Mouse (Mus musculus): ENCODE results near the gene Abca1. TPM values are rescaled to one million over a fixed set of nuclear protein-coding genes. Genes with fewer than 3 reads are reported as not detected.
A peak's percentile ranks its signal among the peaks of the same experiment; 100 is the strongest.

The Abca1 gene
- 8.3 and 8.7 TPM in 2 replicates for polyA plus RNA-seq (2015; fragmentation: Nextera tagmentation; extraction: Ambion mirVana)

GRCm38 (mm10) chr4:53159767-53160166 lies at the start of gene Abca1:
Abca1 (minus strand) TSS chr4:53159895.
- under 1% methylated on average over 37 of the region's 37 CpGs for WGBS
- ATAC-seq: peak; percentile 97

GRCm38 (mm10) chr4:53204482-53204881 lies 44.8 kb upstream of the Abca1 start:
- Histone ChIP-seq H3K4me1 (replicated peaks) (no peaks in the 10 kb centered on the region), H3K9me3 (no peaks in the 10 kb centered on the region), H3K27ac (no peak overlapping the region), H3K4me3 (replicated peaks) (no peak overlapping the region), H3K36me3 (no peaks in the 10 kb centered on the region), H3K9ac (replicated peaks) (no peak overlapping the region), H3K4me2 (replicated peaks) (no peak overlapping the region), H3K27me3 (no peaks in the 10 kb centered on the region)
- no peak for ATAC-seq
- 76% methylated on average over 7 of the region's 7 CpGs for WGBS

More at GRCm38 (mm10) chr4:53159767-53160166, at the start of gene Abca1:
- Histone ChIP-seq H3K9me3 (no peaks in the 10 kb centered on the region), H3K36me3 (no peaks in the 10 kb centered on the region), H3K27ac (peak within 1 kb of the TSS; percentile 57; the same call in 1 of the 2 replicates), H3K4me2 (replicated peaks) (peak within 1 kb of the TSS; percentile 91), H3K4me3 (replicated peaks) (peak within 1 kb of the TSS; percentile 57), H3K27me3 (peaks cover 13% of the 10 kb centered on the region; the same call in 1 of the 2 replicates), H3K4me1 (replicated peaks) (peaks cover 16% of the 10 kb centered on the region), H3K9ac (replicated peaks) (peak within 1 kb of the TSS; percentile 68)

DNA sequence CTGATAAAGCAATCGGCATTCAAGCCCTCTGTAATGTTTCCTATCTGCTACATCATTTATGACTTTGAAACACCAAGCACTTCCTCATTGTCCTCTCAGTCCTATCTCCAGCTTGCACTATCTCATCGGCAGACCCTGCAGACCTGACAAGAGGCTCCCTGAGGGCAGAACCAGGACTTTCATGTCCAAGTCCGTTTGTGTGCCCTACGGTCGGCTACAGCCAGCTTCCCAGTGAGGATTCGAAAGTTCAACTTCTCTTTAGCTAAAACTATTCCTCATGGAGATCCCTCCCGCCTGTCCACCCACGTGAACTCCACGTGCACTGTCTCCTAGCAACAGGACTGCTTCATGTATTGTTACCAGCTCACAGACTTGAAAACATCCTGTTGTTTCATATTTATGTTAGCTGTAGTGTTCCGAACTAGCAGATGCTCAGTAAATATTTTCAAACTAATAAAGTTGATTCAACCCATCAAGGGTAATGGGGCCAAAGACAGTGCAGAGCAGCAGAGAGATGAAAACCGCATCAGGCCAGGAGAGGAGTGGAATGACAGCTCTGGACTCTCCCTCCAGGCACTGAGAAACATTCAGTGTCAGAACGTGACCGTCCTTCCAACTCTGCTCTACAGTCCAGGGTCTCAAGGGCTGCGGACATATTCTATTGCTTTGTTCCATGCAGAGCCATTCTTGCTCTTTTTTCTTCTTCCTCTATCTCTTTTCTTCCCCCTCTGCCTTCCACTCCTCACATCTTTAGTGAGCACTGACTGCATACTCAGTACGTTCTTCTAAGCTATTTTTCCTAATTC lies 44.1 kb upstream of the Abca1 start:
- 76% methylated on average over 15 of the region's 15 CpGs for WGBS
- Histone ChIP-seq H3K27me3 (no peaks in the 10 kb centered on the region), H3K36me3 (no peaks in the 10 kb centered on the region), H3K4me3 (replicated peaks) (no peak overlapping the region), H3K4me2 (replicated peaks) (no peak overlapping the region), H3K9me3 (no peaks in the 10 kb centered on the region), H3K4me1 (replicated peaks) (no peaks in the 10 kb centered on the region), H3K27ac (no peak overlapping the region), H3K9ac (replicated peaks) (no peak overlapping the region)
- ATAC-seq: no peak

GRCm38 (mm10) chr4:53200276-53200675 lies 40.6 kb upstream of the Abca1 start:
- H3K9me3 ChIP-seq: no peaks in the 10 kb centered on the region
- no peak overlapping the region for H3K27ac ChIP-seq
- no peak for ATAC-seq
- no peak overlapping the region for H3K4me2 ChIP-seq (replicated peaks)
- H3K4me1 ChIP-seq (replicated peaks): peaks cover 8% of the 10 kb centered on the region
- H3K4me3 ChIP-seq (replicated peaks): no peak overlapping the region
- H3K27me3 ChIP-seq: no peaks in the 10 kb centered on the region
- H3K9ac ChIP-seq (replicated peaks): no peak overlapping the region
- no peaks in the 10 kb centered on the region for H3K36me3 ChIP-seq
- WGBS: 96% methylated on average over 1 of the region's 1 CpGs

DNA sequence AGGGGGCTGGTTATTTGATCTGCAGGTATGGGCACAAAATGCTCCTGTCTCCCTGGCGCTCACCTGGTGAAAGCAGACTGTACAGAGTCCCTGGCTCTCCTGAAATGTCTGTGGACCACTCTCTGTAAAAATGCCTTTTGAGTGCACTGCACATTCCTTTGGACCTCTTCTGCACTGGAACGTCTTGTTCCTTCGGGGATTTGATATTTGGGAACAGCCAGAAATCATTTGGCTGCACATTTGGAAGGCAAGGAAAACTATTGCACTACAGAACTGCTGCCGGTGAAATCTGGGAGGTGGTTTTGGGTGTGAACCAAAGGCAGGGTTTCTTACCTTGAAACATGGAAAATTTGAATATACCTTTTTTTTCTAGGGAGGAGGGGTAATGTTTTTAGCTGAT lies 38.1 kb upstream of the Abca1 start:
- no peak overlapping the region for H3K9ac ChIP-seq (replicated peaks)
- peaks cover 8% of the 10 kb centered on the region for H3K4me1 ChIP-seq (replicated peaks)
- H3K36me3 ChIP-seq: no peaks in the 10 kb centered on the region
- H3K4me2 ChIP-seq (replicated peaks): no peak overlapping the region
- no peaks in the 10 kb centered on the region for H3K27me3 ChIP-seq
- no peak overlapping the region for H3K27ac ChIP-seq
- ATAC-seq: no peak
- WGBS: 85% methylated on average over 4 of the region's 4 CpGs
- no peak overlapping the region for H3K4me3 ChIP-seq (replicated peaks)
- H3K9me3 ChIP-seq: no peaks in the 10 kb centered on the region

DNA sequence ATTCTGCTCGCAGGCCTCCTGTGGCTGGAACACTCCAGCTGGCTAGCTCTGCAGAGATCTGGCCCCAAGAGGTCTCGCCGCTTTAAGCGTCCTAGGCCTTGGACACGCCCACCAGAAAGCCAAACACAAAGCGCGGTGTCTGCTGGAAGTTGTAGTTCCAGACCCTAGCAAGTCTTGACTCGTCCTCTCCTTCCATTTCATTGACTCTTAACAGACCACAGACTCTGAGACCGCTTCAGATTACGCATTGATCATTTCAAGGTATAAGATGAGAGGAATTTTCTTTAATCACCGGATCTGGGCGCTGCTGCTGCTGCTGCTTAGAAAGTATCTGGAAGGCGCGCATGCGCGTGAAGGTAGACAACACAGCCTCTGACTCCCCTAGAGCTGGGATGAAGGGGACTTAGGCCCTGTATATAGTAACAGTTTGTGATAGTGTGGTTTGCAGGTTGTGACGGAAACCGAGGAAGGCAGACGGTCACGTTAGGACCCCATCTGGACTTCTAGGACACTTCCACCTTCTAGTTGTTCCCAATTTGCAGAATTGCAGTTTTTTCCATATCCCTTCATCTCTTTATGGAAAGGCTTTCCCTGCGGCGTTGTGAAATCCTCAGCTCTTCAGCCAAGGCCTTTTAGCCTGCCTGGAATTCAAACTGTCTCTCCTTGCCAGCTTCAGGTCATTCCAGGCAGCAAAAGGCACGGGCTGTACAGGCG lies 36.5 kb upstream of the Abca1 start:
- H3K27me3 ChIP-seq: no peaks in the 10 kb centered on the region
- peak overlapping the region; percentile 48; the same call in 1 of the 2 replicates for H3K9ac ChIP-seq (replicated peaks)
- no peak overlapping the region for H3K27ac ChIP-seq
- H3K4me2 ChIP-seq (replicated peaks): peak overlapping the region; percentile 48
- peak; percentile 99 for ATAC-seq
- H3K36me3 ChIP-seq: no peaks in the 10 kb centered on the region
- H3K4me1 ChIP-seq (replicated peaks): peaks cover 8% of the 10 kb centered on the region
- no peaks in the 10 kb centered on the region for H3K9me3 ChIP-seq
- WGBS: 14% methylated on average over 24 of the region's 24 CpGs
- peak overlapping the region; percentile 40 for H3K4me3 ChIP-seq (replicated peaks)

DNA sequence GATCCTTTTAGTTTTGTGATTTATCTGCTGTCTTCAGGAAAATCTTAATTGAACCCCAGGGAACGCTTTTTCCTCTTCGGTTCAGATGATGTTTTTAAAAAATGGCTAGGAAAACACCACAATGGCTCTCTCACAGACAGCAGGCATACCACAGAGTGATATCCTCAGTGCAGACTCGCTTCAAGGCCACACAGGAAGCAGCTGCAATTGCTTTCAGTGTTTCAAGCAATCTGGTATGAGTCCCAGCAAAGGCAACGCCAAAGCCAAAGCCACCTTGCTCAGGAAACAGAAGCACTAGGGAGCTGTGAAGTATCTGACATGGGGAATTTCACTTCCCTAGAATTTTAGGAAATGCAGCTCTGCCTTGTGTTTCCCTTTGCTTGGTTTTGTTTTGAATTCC lies 27.4 kb upstream of the Abca1 start:
- H3K4me2 ChIP-seq (replicated peaks): no peak overlapping the region
- ATAC-seq: no peak
- no peak overlapping the region for H3K27ac ChIP-seq
- H3K9ac ChIP-seq (replicated peaks): no peak overlapping the region
- no peak overlapping the region for H3K4me3 ChIP-seq (replicated peaks)
- no peaks in the 10 kb centered on the region for H3K4me1 ChIP-seq (replicated peaks)
- H3K27me3 ChIP-seq: no peaks in the 10 kb centered on the region
- no peaks in the 10 kb centered on the region for H3K36me3 ChIP-seq
- WGBS: 62% methylated on average over 4 of the region's 4 CpGs
- H3K9me3 ChIP-seq: no peaks in the 10 kb centered on the region

DNA sequence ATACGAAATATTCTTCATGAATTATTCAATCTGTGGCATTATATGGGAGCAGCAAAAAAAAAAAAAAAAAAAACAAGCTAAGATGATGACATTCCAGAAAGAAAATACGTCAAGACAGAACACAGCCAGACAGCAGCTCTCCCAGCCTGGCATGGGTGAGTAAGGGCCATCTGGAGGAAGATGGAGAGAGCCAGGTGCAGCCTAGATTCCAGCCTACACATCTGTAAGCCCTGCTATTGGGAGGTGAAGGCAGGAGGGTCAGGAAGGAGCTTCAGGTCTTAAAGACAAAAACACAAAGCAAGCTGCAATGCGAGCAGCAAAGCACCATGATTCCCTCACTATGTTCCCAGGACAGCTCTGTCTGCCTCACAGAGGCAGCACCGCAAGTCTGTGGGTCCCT lies 26.9 kb upstream of the Abca1 start:
- Histone ChIP-seq H3K36me3 (no peaks in the 10 kb centered on the region), H3K27me3 (no peaks in the 10 kb centered on the region), H3K9me3 (no peaks in the 10 kb centered on the region), H3K4me2 (replicated peaks) (no peak overlapping the region), H3K4me3 (replicated peaks) (no peak overlapping the region), H3K27ac (peak overlapping the region; percentile 33; the same call in 1 of the 2 replicates), H3K9ac (replicated peaks) (no peak overlapping the region), H3K4me1 (replicated peaks) (no peaks in the 10 kb centered on the region)
- no peak for ATAC-seq
- WGBS: 70% methylated on average over 4 of the region's 4 CpGs

- no peak for ATAC-seq
- no peaks in the 10 kb centered on the region for H3K4me1 ChIP-seq (replicated peaks)
- no peak overlapping the region for H3K4me3 ChIP-seq (replicated peaks)
- no peak overlapping the region for H3K4me2 ChIP-seq (replicated peaks)
- no peaks in the 10 kb centered on the region for H3K36me3 ChIP-seq
- H3K9ac ChIP-seq (replicated peaks): no peak overlapping the region
- H3K9me3 ChIP-seq: no peaks in the 10 kb centered on the region
- H3K27me3 ChIP-seq: no peaks in the 10 kb centered on the region
- WGBS: 91% methylated on average over 4 of the region's 4 CpGs
- H3K27ac ChIP-seq: no peak overlapping the region
These were observed 26.4 kb upstream of the Abca1 start for GRCm38 (mm10) chr4:53186141-53186540.

DNA sequence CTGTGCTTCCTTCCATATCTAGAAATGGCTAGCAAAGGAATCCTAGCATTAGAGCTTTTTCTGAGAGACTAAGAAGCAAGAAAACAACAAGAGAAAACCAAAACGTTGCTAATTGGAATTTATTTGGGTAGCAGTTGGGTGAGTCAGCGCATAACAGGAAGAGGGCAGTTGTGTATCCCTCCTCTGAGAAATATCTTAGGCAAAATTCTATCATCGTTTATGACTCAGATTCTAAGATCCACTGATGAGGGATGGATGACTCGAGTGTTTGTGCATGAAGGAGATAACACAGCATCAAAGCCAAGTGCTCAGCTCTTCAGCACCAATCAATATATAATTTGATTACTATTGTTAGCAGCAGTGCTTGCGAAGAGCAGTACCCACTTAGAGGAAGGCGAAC lies 21.8 kb upstream of the Abca1 start:
- no peak overlapping the region for H3K4me2 ChIP-seq (replicated peaks)
- H3K27ac ChIP-seq: no peak overlapping the region
- WGBS: 83% methylated on average over 6 of the region's 6 CpGs
- no peaks in the 10 kb centered on the region for H3K9me3 ChIP-seq
- H3K4me1 ChIP-seq (replicated peaks): no peaks in the 10 kb centered on the region
- no peak overlapping the region for H3K9ac ChIP-seq (replicated peaks)
- H3K4me3 ChIP-seq (replicated peaks): no peak overlapping the region
- ATAC-seq: no peak
- no peaks in the 10 kb centered on the region for H3K27me3 ChIP-seq
- H3K36me3 ChIP-seq: no peaks in the 10 kb centered on the region

GRCm38 (mm10) chr4:53179308-53179820 lies 19.7 kb upstream of the Abca1 start:
- no peaks in the 10 kb centered on the region for H3K27me3 ChIP-seq
- no peak overlapping the region for H3K4me2 ChIP-seq (replicated peaks)
- H3K4me1 ChIP-seq (replicated peaks): no peaks in the 10 kb centered on the region
- no peak overlapping the region for H3K4me3 ChIP-seq (replicated peaks)
- no peaks in the 10 kb centered on the region for H3K36me3 ChIP-seq
- H3K9ac ChIP-seq (replicated peaks): no peak overlapping the region
- no peak for ATAC-seq
- H3K27ac ChIP-seq: no peak overlapping the region
- no peaks in the 10 kb centered on the region for H3K9me3 ChIP-seq
- 81% methylated on average over 10 of the region's 10 CpGs for WGBS

DNA sequence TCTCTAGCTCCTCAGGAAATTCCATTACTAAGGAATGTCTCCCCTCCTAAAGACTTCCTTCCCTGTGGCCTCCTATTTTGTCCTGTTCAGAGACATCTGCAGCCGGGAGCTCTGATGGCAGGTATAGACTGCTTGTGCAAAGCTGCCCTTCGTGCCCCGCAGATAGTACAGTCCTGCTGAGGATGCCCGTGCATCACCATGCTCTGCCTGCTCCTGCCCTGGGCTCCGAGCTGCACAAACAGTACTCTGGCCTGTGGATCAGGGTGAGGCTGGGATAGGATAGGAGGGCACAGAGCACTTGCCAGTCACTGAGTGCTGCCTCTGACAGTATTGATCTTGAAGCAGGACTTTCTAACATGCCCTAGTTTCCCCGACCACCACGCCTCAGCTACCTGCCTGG lies 18.8 kb upstream of the Abca1 start:
- H3K27ac ChIP-seq: no peak overlapping the region
- H3K4me3 ChIP-seq (replicated peaks): no peak overlapping the region
- ATAC-seq: no peak
- H3K36me3 ChIP-seq: no peaks in the 10 kb centered on the region
- H3K4me2 ChIP-seq (replicated peaks): no peak overlapping the region
- H3K4me1 ChIP-seq (replicated peaks): no peaks in the 10 kb centered on the region
- H3K27me3 ChIP-seq: no peaks in the 10 kb centered on the region
- H3K9me3 ChIP-seq: no peaks in the 10 kb centered on the region
- WGBS: 91% methylated on average over 7 of the region's 7 CpGs
- no peak overlapping the region for H3K9ac ChIP-seq (replicated peaks)
